Mouse (Mus musculus) lung, adult 2 months (tissue): ENCODE results near the gene AI837181. TPM values are rescaled to one million over a fixed set of nuclear protein-coding genes. Genes with fewer than 3 reads are reported as not detected.

Experiments
- DNase-seq: peaks from one replicate; pipeline ENCODE4 v3.0.0; 2022
- H3K4me1 ChIP-seq: fragments of 200-500 bp; 2 replicates; pipeline ENCODE4 v1.6.1; 2011; ENCODE audit warnings: low read length; ENCODE audit not compliant: control insufficient read depth, insufficient read depth
- H3K4me3 ChIP-seq: fragments of 200-500 bp; replicated peaks from 2 replicates; pipeline ENCODE3; 2011; ENCODE audit warnings: low read depth, mild to moderate bottlenecking, control low read depth, low read length; ENCODE audit errors: extremely low read depth
- CTCF ChIP-seq: fragments of 200-500 bp; IDR thresholded peaks from 2 replicates; pipeline ENCODE4 v1.5.1; 2011; ENCODE audit warnings: mild to moderate bottlenecking, low read length, control low read depth; ENCODE audit not compliant: insufficient read depth
- POLR2A ChIP-seq: fragments of 200-500 bp; IDR thresholded peaks from 2 replicates; pipeline ENCODE4 v1.6.1; 2011; ENCODE audit warnings: low read depth, mild to moderate bottlenecking, control low read depth, low read length, borderline replicate concordance; ENCODE audit errors: extremely low read depth
- WGBS: fragments of 180-500 bp; shearing (Covaris S2); methylation state at CpG from one replicate; pipeline ENCODE4 v1.1.7; 2018; 5-methylcytosine and 5-hydroxymethylcytosine counted together
- polyA plus RNA-seq: library from polyadenylated mRNA; depleted of rRNA; stranded (reverse); fragments of >200 nt; gene quantifications from 2 replicates; pipeline ENCODE4 v1.2.3, GENCODE M21; 2012; rRNA removed

Gene AI837181
- polyA plus RNA-seq, 1 experiment, result 85.2 TPM

DNA sequence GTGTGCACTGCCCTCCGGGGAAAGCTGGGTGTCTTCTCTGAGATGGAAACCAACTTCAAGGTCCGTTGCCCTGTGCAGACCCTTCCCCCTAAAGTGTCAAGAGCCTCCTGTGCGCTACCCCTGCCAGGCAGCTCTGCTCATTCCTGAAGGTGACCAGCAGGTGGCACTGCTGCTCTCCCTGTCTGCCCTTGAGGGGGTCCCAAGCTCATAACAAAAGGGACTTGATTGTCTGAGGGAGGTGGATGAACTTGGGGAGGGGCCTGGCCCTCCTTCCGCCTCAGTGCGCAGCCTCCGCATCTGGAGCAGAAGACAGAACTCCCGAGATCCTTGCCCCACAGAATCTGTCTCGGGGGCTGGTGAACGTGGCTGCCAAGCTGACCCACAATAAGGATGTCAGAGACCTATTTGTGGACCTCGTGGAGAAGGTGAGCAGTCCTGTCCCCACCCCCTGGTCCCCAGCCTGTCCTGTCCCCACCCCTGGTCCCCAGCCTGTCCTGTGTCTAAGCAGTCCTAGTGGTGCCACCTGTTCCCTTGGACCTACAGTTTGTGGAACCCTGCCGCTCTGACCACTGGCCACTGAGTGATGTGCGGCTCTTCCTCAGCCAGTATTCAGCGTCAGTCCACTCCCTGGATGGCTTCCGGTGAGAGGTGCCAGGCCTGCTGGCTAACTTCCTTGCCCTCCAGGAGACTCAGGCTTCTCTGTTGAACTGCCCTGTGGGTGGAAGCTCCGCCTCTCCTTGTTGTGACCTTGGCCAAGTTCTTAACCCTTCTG is 39.0 kb downstream of the AI837181 start:
- Histone ChIP-seq H3K4me3 (no peak overlapping the region), H3K4me1 (peaks cover 4% of the 10 kb centered on the region)
- DNase-seq, result peak; percentile 60
- TF ChIP-seq POLR2A (peak; percentile 42; the same call in 1 of the 2 replicates), CTCF (peak; percentile 82)
- 31% methylated on average over 15 of the region's 15 CpGs for WGBS

DNA sequence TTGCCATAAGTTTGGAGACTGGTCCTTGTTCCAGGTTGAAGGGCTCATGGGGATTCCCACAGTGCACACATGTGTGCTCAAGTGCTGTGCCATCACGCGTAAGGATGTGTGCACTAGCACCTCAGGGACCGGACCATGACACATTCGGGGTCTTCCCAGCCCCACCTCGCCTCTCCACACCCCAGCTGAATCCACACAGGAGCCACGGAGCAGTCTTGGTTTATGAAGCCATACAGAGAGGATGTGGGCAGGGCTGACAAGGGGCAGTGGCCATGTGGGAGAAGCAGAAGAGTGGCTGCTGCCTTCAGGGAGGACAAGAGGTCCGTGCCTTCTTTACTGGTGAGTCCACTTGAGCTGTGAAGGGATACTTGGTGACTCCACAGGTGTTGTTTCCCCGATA is 40.1 kb downstream of the AI837181 start:
- no peak for TF ChIP-seq CTCF
- DNase-seq, result no peak
- 87% methylated on average over 8 of the region's 8 CpGs for WGBS
- H3K4me3 ChIP-seq, result no peak overlapping the region
- peaks cover 4% of the 10 kb centered on the region for H3K4me1 ChIP-seq

DNA sequence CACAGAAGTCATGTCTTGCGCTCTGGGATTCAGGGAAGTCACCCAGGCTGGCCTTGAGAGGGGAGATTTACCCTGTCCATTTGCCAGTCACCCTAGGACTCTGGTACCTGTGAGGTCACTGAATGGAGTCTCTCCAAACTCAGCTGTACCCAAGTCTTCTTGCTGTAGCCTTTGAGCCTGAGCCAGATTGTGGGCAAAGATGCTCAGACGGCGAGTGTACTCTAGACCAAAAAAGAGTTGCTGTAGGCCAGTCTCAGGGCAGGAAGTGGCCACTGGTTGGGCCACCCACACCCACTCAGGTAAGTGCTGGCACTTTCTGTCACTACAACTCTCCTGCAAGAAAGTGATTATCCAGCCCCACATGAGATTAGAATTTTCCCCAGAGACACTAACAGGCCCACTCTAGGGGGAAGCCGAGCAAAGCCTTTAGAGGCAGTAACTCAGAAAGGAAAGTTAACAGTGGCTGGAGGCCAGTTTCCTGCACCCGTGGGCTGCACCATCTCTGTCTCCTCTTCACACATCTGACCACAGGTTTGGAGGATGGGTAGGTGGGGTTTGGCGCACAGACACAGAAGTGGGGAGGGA is 42.1 kb downstream of the AI837181 start:
- H3K4me3 ChIP-seq, result no peak overlapping the region
- WGBS, result 83% methylated on average over 6 of the region's 6 CpGs

DNA sequence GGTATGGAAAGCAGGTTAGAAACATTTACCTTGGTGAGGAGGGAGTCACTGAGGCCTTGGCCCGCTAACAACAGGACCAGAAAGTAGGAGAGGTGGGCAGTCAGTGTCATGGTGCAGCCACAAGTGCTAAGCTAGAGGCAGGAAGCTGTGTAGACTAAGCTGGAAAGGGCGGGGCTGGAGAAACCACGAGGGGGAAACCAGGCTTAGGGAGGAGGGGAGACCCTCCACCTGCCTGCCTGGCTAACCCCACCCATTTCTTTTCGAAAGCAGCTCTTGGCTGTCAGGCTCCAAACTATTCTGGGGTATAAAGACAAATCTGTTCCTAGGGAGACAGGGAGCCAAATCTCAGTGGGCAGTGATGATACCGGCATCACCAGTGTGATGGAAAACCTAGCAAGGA is 43.4 kb downstream of the AI837181 start, which contains the start of gene Ctsw:
Gene Ctsw (minus strand): TSS at position 134 of the 400 bp plus-strand sequence.
- Histone ChIP-seq H3K4me1 (peaks cover 5% of the 10 kb centered on the region; the same call in 1 of the 2 replicates), H3K4me3 (no peak within 1 kb of the TSS)
- TF ChIP-seq CTCF (no peak), POLR2A (no peak)
- 28% methylated on average over 5 of the region's 5 CpGs for WGBS
- no peak for DNase-seq

More for the DNA sequence above, 42.1 kb downstream of the AI837181 start:
- TF ChIP-seq POLR2A (no peak), CTCF (no peak)
- DNase-seq, result no peak
- H3K4me1 ChIP-seq, result peaks cover 4% of the 10 kb centered on the region; the same call in 1 of the 2 replicates

DNA sequence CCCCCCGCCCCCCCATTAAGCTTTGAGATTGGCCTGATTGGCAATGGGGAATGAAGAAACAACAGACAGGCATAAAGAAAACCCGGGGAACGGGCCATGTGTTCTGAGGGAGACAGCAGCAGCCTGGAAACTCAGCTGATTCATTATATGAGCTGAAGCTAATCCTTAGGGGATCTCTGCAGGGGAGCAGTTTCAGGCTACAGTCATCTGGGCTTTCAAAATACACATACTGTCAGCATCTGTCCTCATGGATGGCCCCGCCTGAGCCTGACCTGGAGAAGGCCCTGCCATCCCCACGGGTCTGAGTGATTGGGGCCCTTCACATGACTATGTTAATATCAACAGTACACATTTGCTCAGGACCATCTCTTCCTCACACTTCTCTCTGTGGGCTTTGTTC is 46.9 kb downstream of the AI837181 start:
- DNase-seq, result no peak
- 45% methylated on average over 5 of the region's 5 CpGs for WGBS
- no peak overlapping the region for H3K4me3 ChIP-seq
- H3K4me1 ChIP-seq, result peaks cover 4% of the 10 kb centered on the region; the same call in 1 of the 2 replicates
- TF ChIP-seq CTCF, result no peak
- TF ChIP-seq POLR2A, result no peak

DNA sequence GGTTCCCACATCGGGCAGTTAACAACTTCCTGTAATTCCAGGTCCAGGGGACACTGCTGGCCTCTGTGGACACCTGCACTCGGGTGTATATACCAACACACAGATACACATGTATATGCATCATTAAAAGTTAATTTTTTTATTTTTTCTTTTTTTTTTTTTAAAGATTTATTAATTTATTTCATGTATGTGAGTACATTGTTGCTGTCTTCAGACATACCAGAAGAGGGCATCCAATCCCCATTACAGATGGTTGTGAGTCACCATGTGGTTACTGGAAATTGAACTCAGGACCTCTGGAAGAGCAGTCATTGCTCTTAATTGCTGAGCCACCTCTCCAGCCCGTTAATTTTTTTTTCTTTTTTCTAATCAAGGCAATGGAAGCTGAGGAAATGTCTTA is 47.9 kb downstream of the AI837181 start:
- H3K4me1 ChIP-seq, result peaks cover 4% of the 10 kb centered on the region; the same call in 1 of the 2 replicates
- TF ChIP-seq CTCF (no peak), POLR2A (no peak)
- no peak for DNase-seq
- no peak overlapping the region for H3K4me3 ChIP-seq
- WGBS, result 80% methylated on average over 3 of the region's 3 CpGs

DNA sequence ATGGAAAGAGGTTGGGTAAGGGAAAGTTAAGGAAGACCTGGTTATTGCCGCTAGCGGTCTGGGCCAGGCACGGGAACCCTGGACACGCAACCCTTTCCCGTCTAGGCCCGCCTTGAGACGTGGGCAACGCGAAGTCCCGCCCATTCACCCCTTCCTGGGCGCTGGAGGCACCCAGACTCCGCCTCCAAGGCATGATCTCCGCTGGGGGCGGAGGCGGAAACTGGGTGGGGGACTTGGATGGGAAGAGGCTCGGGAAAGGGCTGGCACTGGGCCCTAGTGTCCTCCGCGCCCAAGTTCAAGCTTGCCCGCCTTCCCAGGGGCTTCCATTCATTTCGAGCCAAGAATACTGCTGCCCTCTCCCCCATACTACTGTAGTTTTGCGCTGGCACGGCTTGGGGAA is 48.8 kb downstream of the AI837181 start, which contains the start of gene Efemp2:
Gene Efemp2 (plus strand): TSS at position 235 of the 400 bp plus-strand sequence.
- Histone ChIP-seq H3K4me1 (peaks cover 4% of the 10 kb centered on the region; the same call in 1 of the 2 replicates), H3K4me3 (peak within 1 kb of the TSS; percentile 63)
- 3% methylated on average over 22 of the region's 22 CpGs for WGBS
- DNase-seq, result peak; percentile 82
- TF ChIP-seq POLR2A (peak; percentile 60; the same call in 1 of the 2 replicates), CTCF (no peak)

DNA sequence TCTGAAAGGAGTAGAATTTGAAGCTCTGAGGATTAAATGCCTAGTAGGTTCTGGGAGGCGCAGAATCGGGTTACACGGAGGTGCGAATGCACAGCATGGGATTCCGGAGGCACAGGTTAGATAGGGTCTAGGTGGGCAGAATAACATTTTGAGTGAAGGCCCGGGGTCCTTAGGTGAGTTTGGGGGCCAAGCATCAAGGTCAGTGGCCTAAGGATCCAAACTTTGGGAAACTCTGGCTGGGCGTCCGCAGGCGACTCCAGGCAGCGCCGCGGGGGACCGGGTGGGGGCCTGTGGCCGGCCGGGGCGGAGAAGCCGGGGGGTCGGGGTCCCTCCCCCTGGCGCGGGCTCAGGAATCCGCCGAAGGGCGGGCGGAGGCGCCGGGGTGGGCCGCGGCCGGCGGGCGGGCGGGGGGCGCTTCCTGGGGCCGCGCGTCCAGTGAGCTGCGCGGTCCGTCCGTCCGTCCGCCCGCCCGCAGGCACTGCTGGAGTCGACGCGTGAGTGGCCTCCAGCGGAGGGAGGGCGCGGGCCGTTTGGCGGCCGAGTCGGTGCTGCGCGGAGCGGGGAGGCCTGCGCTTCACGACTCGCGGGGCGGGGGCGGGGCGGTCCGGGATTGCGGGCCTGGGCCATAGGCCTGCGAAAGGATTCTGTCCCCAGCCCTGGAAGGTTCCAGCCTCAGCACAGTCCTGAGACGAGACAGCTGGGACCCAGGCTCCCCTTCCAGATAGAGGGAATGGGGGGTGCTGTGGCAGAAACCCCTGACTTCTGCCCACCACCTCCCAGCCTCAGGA is 49.5 kb downstream of the AI837181 start:
- DNase-seq, result peak; percentile 47
- Histone ChIP-seq H3K4me1 (peaks cover 4% of the 10 kb centered on the region; the same call in 1 of the 2 replicates), H3K4me3 (peak overlapping the region; percentile 63)
- under 1% methylated on average over 59 of the region's 68 CpGs for WGBS
- TF ChIP-seq POLR2A, result no peak
- no peak for TF ChIP-seq CTCF

DNA sequence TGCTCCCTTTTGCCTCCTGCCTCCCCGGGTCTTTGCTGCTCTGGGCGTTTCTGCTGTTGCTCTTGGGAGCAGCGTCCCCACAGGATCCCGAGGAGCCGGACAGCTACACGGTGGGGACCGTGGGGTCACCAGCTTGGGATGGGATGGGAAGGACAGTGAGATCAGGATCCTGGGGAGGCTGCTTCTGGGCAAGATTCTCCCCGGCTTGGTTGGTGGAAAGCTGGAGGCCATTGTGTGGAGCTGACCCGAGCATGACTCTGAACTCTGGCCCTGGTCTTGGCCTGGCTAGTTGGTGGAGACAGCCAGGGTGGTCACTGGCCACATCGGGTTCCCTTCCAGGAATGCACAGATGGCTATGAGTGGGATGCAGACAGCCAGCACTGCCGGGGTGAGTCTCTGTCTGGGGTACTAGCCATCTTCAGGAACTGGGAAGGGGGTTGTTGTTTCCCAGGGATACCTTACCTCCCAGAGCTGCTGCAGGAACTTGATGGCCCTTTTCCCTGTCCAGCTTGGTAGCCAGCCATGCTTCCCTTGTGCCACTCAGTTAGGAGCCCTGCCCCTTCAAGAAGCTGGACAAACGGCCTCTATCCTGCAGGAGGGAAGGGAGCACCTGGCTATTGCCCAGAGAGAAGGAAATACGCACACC is 50.2 kb downstream of the AI837181 start:
- Histone ChIP-seq H3K4me3 (peak overlapping the region; percentile 47), H3K4me1 (peaks cover 4% of the 10 kb centered on the region; the same call in 1 of the 2 replicates)
- TF ChIP-seq POLR2A, result no peak
- TF ChIP-seq CTCF, result no peak
- WGBS, result 29% methylated on average over 13 of the region's 13 CpGs
- no peak for DNase-seq

Other genes with a start within 250 kb of the AI837181 start
- gene Pacs1, start 152.0 kb upstream of the AI837181 start, polyA plus RNA-seq, result 37.2 and 40.6 TPM in 2 replicates
- gene Sf3b2, start 129.7 kb upstream of the AI837181 start, polyA plus RNA-seq, result 121 and 132 TPM in 2 replicates
- gene Gal3st3, start 126.8 kb upstream of the AI837181 start, polyA plus RNA-seq, result 1.9 and 2.3 TPM in 2 replicates
- gene Catsper1, start 89.4 kb upstream of the AI837181 start, polyA plus RNA-seq, result not detected in 2 replicates
- 1.9 and 32.5 TPM in 2 replicates for gene Cst6, start 75.6 kb upstream of the AI837181 start, polyA plus RNA-seq
- 15.5 and 21.4 TPM in 2 replicates for gene Eif1ad, start 58.4 kb upstream of the AI837181 start, polyA plus RNA-seq
- 68.1 and 94.3 TPM in 2 replicates for gene Banf1, start 58.0 kb upstream of the AI837181 start, polyA plus RNA-seq
- 15.6 and 35.7 TPM in 2 replicates for gene Sart1, start 36.4 kb upstream of the AI837181 start, polyA plus RNA-seq
- not detected in 2 replicates for gene Tsga10ip, start 22.6 kb upstream of the AI837181 start, polyA plus RNA-seq
- gene Drap1, start 165 bp upstream of the AI837181 start, polyA plus RNA-seq, result 151 and 176 TPM in 2 replicates
- 0.34 and 0.36 TPM in 2 replicates for gene Fosl1, start 22.4 kb downstream of the AI837181 start, polyA plus RNA-seq
- gene Ccdc85b, start 32.8 kb downstream of the AI837181 start, polyA plus RNA-seq, result 15.8 and 17.0 TPM in 2 replicates
- gene Fibp, start 35.5 kb downstream of the AI837181 start, polyA plus RNA-seq, result 129 and 144 TPM in 2 replicates
- gene Ctsw, start 43.4 kb downstream of the AI837181 start, polyA plus RNA-seq, result 4.9 and 5.7 TPM in 2 replicates
- 96.9 and 103 TPM in 2 replicates for gene Efemp2, start 48.8 kb downstream of the AI837181 start, polyA plus RNA-seq
- 50.3 and 53.0 TPM in 2 replicates for gene Mus81, start 63.3 kb downstream of the AI837181 start, polyA plus RNA-seq
- 439 and 568 TPM in 2 replicates for gene Cfl1, start 65.3 kb downstream of the AI837181 start, polyA plus RNA-seq
- 1.1 and 1.2 TPM in 2 replicates for gene 1700020D05Rik, start 78.6 kb downstream of the AI837181 start, polyA plus RNA-seq
- 8.8 and 15.6 TPM in 2 replicates for gene Snx32, start 85.4 kb downstream of the AI837181 start, polyA plus RNA-seq
- gene Ovol1, start 135.5 kb downstream of the AI837181 start, polyA plus RNA-seq, result 2.3 and 11.2 TPM in 2 replicates
- 14.5 and 15.3 TPM in 2 replicates for gene Ap5b1, start 142.9 kb downstream of the AI837181 start, polyA plus RNA-seq
- gene Rnaseh2c, start 176.7 kb downstream of the AI837181 start, polyA plus RNA-seq, result 38.6 and 47.6 TPM in 2 replicates
- 72.5 and 75.7 TPM in 2 replicates for gene Kat5, start 185.1 kb downstream of the AI837181 start, polyA plus RNA-seq
- gene Rela, start 212.3 kb downstream of the AI837181 start, polyA plus RNA-seq, result 118 and 120 TPM in 2 replicates
- gene Sipa1, start 238.6 kb downstream of the AI837181 start, polyA plus RNA-seq, result 163 and 214 TPM in 2 replicates